Mouse (Mus musculus) G1E (cell line): ENCODE data around the gene Frrs1l. TPM values are rescaled to one million over a fixed set of nuclear protein-coding genes. Genes with fewer than 3 reads are reported as not detected.

Experiments used
- ATAC-seq: 2 replicates; pipeline ENCODE4 v1.8.0; 2016; ENCODE audit warnings: mild to moderate bottlenecking; ENCODE audit not compliant: insufficient number of reproducible peaks, poor library complexity, low FRiP score, severe bottlenecking; ENCODE audit errors: extremely low read depth
- DNase-seq: peaks from one replicate; pipeline ENCODE4 v3.0.0; 2012; ENCODE audit warnings: low spot score
- H3K27me3 ChIP-seq: 2 replicates; pipeline ENCODE4 v1.6.1; 2012; ENCODE audit warnings: mild to moderate bottlenecking, low read length, inconsistent platforms; ENCODE audit not compliant: insufficient read depth
- H3K36me3 ChIP-seq: replicated peaks from 2 replicates; pipeline ENCODE3; 2012; ENCODE audit warnings: mild to moderate bottlenecking, inconsistent platforms
- H3K4me1 ChIP-seq: 2 replicates; pipeline ENCODE4 v1.6.1; 2012; ENCODE audit warnings: low read depth, low read length, inconsistent platforms, mixed read lengths; ENCODE audit not compliant: insufficient read depth
- H3K4me3 ChIP-seq: 2 replicates; pipeline ENCODE4 v1.5.1; 2012; ENCODE audit warnings: low read depth, mild to moderate bottlenecking, inconsistent platforms, low read length, moderate library complexity, mixed read lengths
- H3K9me3 ChIP-seq: replicated peaks from 2 replicates; pipeline ENCODE4 v1.6.1; 2012; ENCODE audit warnings: inconsistent platforms
- CTCF ChIP-seq: IDR thresholded peaks from 2 replicates; pipeline ENCODE4 v1.5.1; 2012; ENCODE audit warnings: low read depth, low read length, inconsistent platforms, mixed read lengths
- GATA1 ChIP-seq: IDR thresholded peaks from 2 replicates; pipeline ENCODE4 v1.6.1; 2012; ENCODE audit warnings: borderline replicate concordance, low read length, inconsistent platforms, mixed read lengths
- GATA2 ChIP-seq: IDR thresholded peaks from 2 replicates; pipeline ENCODE4 v1.6.1; 2012; ENCODE audit warnings: low read depth, low read length, inconsistent platforms, borderline replicate concordance
- POLR2AphosphoS5 ChIP-seq: IDR thresholded peaks from 2 replicates; pipeline ENCODE4 v1.6.1; 2012; ENCODE audit warnings: low read depth, low read length, inconsistent platforms; ENCODE audit not compliant: insufficient replicate concordance
- TAL1 ChIP-seq: conservative IDR thresholded peaks from 2 replicates; pipeline ENCODE4 v1.6.1; 2012; ENCODE audit warnings: low read depth, low read length, inconsistent platforms, mixed read lengths
- polyA plus RNA-seq: library from polyadenylated mRNA; stranded (reverse); fragments of >175 nt; gene quantifications from 2 replicates; pipeline ENCODE4 v1.2.3, GENCODE M21; 2012
- total RNA-seq, 2 experiments: library from RNA; stranded (forward) in 1 of 2; stranded (reverse) in 1 of 2; fragments of 200-1000 nt in 1 of 2; fragments of >200 nt in 1 of 2; fragmentation: Nextera tagmentation in 1 of 2; gene quantifications; 2 replicates each; pipeline ENCODE4 v1.2.3; 2014 to 2017

The Frrs1l gene
- total and polyA plus RNA-seq, 3 experiments: 0.05 TPM; not detected in 2

- H3K9me3 ChIP-seq: peaks cover 20% of the 10 kb centered on the region
- DNase-seq: no peak
- no peak for ATAC-seq
Measured at GRCm38 (mm10) chr4:56993331-56993730, 3.1 kb upstream of the Frrs1l start.

DNA sequence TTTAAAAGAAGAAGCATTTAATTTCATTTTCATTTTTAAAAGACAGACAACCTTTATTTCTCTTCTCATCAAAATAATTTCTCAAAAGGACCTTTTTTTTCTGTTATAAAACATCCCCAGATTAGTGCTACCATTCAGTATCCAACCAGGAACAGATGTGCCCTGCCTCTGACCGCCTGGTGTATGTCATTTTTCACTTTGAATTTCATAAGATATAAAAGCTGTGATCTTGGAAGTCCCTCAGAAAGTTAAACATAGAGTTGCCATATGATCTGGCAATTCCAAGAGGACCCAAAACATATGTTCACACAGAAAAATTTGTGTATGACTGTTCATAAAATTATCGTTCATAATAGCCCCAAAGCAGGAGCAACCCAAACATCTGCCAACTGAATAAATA, 1.8 kb upstream of the Frrs1l start:
- Histone ChIP-seq H3K4me1 (no peaks in the 10 kb centered on the region), H3K36me3 (no peaks in the 10 kb centered on the region), H3K27me3 (no peaks in the 10 kb centered on the region), H3K9me3 (peaks cover 17% of the 10 kb centered on the region), H3K4me3 (no peak overlapping the region)
- ATAC-seq (no peak), DNase-seq (no peak)
- TF ChIP-seq POLR2AphosphoS5 (no peak), TAL1 (no peak), GATA1 (no peak), GATA2 (no peak), CTCF (no peak)

More at GRCm38 (mm10) chr4:56993331-56993730, 3.1 kb upstream of the Frrs1l start:
- TF ChIP-seq TAL1: no peak
- no peak for TF ChIP-seq GATA1
- TF ChIP-seq POLR2AphosphoS5: no peak
- TF ChIP-seq CTCF: no peak
- no peak for TF ChIP-seq GATA2
- Histone ChIP-seq H3K4me3 (no peak overlapping the region), H3K36me3 (no peaks in the 10 kb centered on the region), H3K4me1 (no peaks in the 10 kb centered on the region), H3K27me3 (no peaks in the 10 kb centered on the region)

- H3K9me3 ChIP-seq: peaks cover 14% of the 10 kb centered on the region
- H3K4me1 ChIP-seq: no peaks in the 10 kb centered on the region
- no peak for DNase-seq
- H3K36me3 ChIP-seq: no peaks in the 10 kb centered on the region
- no peaks in the 10 kb centered on the region for H3K27me3 ChIP-seq
- TF ChIP-seq POLR2AphosphoS5: no peak
- TF ChIP-seq GATA2: no peak
- TF ChIP-seq TAL1: no peak
- TF ChIP-seq GATA1: no peak
- no peak for TF ChIP-seq CTCF
- H3K4me3 ChIP-seq: no peak overlapping the region
- no peak for ATAC-seq
Measured at GRCm38 (mm10) chr4:56989431-56990214, 568 bp downstream of the Frrs1l start.

GRCm38 (mm10) chr4:56965586-56966179, 24.5 kb downstream of the Frrs1l start:
- no peaks in the 10 kb centered on the region for H3K9me3 ChIP-seq
- DNase-seq (no peak), ATAC-seq (no peak)
- no peak overlapping the region for H3K4me3 ChIP-seq
- TF ChIP-seq GATA1: no peak
- no peak for TF ChIP-seq GATA2
- no peak for TF ChIP-seq TAL1
- no peak for TF ChIP-seq POLR2AphosphoS5
- no peak for TF ChIP-seq CTCF
- no peaks in the 10 kb centered on the region for H3K4me1 ChIP-seq
- H3K27me3 ChIP-seq: no peaks in the 10 kb centered on the region
- no peaks in the 10 kb centered on the region for H3K36me3 ChIP-seq

GRCm38 (mm10) chr4:56963687-56964086, 26.5 kb downstream of the Frrs1l start:
- Histone ChIP-seq H3K4me3 (no peak overlapping the region), H3K27me3 (no peaks in the 10 kb centered on the region), H3K36me3 (no peaks in the 10 kb centered on the region), H3K4me1 (no peaks in the 10 kb centered on the region), H3K9me3 (no peaks in the 10 kb centered on the region)
- ATAC-seq: no peak
- no peak for DNase-seq
- no peak for TF ChIP-seq TAL1
- TF ChIP-seq CTCF: no peak
- no peak for TF ChIP-seq GATA1
- no peak for TF ChIP-seq GATA2
- TF ChIP-seq POLR2AphosphoS5: no peak

- no peaks in the 10 kb centered on the region for H3K9me3 ChIP-seq
- H3K4me1 ChIP-seq: no peaks in the 10 kb centered on the region
- no peaks in the 10 kb centered on the region for H3K36me3 ChIP-seq
- ATAC-seq (no peak), DNase-seq (no peak)
- H3K4me3 ChIP-seq: no peak overlapping the region
- TF ChIP-seq GATA2 (no peak), CTCF (no peak), TAL1 (no peak)
- H3K27me3 ChIP-seq: peaks cover 2% of the 10 kb centered on the region; the same call in 1 of the 2 replicates
Measured at GRCm38 (mm10) chr4:56961320-56961925, 28.8 kb downstream of the Frrs1l start.
